Mouse (Mus musculus) brain, adult 2 months (tissue): ENCODE measurements at regions not wholly inside any gene's neighbourhood (a gene's known extent, or its start where the extent isn't known, plus 50 kb on each side); places are given as distances from the start of the nearest gene placed in this dataset.
"Not testable (repeated sequence)": the region's sequence is repeated elsewhere in the genome, so short reads cannot be mapped to it uniquely, and the experiment has no call there.

Experiments used
- DNase-seq: peaks from one replicate; pipeline ENCODE4 v3.0.0; 2011; ENCODE audit warnings: low read depth, low spot score

DNA sequence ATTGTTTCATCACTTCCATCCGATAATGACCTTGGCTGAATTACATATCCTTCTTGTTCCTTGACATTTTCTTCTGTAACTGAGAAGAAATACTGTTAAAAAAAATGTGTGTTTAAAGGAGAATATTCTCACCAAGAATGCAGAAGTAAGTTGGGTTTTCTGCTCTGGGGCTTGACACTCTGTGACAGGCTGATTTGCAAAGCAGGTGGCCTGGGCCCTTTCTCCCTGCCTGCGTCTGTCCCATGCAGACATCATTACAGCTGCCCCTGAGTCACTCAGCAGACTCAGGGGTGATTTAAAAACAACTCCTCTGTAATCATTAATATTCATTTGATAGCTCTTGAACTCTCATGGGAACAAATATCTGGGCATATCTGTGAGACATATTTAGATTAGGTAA is 229.4 kb upstream of the Synpr start:
- no peak for DNase-seq

DNA sequence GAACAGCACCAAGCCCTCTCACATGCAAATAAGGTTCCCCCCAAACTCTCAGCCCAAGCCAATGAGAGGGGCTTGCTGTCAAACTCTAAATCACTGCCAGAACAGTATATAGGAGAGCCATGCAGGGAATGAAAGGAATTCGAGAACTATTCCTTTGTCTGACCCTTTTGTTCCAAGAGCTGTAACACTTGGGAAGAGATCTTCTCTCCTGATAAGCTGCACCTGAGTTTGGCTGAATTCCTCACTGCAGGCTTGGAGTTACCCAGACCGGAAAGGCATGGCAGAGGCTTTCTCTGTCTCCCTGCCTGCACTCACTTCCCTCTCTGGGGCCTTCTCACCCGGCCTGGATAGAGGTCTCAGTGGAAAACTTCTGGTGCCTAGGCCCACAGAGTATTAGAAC is 219.7 kb upstream of the Cadps start:
- DNase-seq, result not testable (repeated sequence)

DNA sequence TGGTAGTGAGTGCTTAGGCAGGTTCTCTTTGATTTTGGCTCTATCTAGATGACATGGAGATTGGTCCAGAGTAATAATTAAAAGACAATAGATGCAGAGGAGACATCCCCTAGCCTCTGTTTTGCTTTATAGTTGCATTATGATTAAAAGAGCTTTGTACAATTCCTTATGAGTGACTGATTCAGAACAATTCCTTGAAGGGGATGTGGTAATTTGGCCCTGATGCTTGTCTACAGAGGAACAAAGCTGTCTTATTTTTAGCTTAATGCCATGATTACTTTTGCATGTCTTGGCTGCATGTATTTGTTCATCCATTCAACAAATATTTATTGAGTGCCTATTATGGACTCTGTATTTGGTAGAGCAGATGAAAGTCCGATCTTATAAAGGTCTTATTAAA is 218.9 kb upstream of the Cadps start:
- no peak for DNase-seq

DNA sequence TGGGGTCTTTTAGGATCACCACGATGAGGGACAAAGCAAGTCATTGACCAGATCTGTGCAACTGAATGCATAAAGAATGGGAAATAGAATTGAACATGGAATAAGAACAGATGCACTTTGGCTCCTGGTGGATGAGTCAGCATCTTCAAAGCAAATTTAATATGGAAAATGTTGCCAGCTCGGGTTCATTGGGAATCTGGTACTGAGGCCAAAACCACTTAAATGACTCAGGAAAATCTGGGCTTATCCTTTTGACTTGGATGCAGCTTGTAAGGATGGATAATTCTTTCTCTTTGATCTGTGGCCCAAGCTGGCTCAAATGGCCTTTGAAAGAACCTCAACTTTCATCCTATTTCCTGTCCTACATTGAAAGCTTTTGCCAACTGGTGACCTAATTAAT is 217.3 kb upstream of the Cadps start:
- peak; percentile 35 for DNase-seq

DNA sequence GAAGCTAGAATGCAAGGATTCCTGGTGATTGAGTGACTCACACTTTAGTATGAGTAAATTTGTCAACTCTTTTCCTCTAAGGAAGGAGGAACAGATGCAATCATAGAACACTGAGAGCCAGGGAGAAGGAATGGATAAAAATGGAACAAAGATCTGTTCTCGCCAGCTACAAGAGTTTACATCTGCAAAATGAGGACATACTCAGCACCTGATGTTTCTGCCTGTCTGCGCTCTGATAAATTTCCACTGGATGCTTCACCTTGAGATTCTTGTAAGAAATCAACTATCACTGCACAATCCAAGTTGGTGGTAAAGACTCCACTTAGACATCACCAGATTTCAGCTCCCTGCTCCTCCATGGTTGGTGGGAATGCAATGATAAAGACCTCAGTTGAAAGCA is 214.5 kb upstream of the Cadps start:
- peak; percentile 86 for DNase-seq

DNA sequence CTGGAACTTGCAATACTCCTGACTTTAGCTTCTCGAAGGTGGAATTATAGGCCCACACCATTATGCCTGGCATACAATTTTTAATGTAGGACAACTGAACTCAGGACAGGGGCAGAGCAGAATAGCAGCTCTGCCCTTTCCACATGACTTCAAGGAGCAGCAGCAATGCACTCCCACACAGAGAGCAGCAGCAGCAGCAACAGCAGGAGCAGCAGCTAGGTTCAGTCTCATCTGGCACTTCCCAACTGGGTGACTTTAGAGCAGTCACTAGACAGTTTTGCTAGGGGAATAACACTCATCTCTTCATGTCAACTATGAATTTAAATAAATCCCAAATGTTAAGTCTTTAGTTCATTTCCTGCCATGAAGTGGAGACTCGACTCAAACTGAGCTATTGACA is 206.9 kb upstream of the Cadps start:
- no peak for DNase-seq

DNA sequence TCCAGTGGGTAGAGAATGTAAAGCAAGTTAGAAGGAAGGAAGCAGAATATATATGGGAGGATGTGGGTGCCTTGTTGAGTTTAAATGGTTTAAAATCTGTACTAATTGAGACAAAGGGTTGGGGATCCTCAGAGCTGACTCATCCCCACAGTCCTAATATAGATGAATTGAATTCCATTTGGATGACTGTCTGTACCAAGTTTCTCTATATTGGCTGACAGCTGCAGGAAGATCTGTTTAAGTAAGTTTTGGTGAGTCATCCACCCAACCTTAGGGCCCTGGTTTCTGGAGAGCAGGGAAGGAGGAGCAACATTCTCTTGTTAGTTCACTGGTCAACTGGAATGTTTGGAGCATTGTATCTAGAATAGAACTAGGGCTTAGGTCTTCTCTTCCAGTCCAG is 199.9 kb upstream of the Cadps start:
- peak; percentile 83 for DNase-seq

DNA sequence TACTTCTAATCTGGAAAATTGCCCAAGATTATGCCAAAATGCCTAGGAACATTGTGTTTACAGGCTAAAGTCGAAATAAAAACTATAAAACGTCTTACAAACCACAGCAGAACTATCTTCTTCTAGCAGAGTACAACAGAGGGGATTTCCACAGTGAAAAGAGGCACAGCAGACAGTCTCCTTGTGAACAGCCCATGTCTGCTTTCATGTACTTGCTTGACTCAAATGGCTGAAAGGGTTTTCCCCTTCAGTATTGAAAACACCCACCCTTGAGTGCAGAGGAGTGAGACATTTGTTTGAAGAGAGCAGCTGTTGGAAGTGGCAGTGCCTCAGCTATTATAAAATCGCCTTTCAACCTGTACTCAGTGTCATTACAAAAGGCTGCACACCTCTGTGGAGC is 188.2 kb upstream of the Cadps start:
- peak; percentile 29 for DNase-seq

DNA sequence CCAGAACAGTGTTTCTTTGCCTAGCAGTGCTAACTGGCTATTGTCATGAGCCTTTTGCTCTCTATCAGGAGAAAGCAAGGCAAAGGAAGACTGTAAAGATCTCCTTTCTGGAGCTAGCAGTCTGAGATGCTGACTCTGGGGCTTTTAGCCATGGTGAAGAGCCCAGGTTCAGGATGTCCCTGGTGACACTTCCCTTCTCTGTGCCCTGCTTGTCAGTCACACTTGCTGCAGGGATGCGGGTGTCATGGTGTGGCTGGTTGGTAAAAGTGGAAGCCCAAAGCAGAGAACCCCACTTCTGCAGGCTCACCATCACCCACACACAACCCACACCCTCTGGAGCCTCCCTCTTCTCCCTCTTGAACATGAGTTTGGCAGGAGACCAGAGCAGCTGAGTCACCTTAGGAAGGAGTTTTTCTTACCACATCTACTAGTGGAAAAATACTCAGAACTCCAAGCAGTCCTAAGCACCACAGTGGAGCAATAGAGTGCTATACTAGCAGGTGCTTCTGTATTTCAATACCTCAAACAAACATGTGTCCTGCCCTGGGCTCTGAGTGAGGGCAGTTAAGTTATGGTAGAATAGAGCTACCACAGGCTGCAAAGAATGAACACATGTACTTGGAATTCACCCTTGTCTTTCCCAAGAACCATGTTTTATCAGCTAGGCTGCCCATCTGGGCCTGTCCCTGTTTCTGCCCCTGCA is 178.3 kb upstream of the Cadps start:
- peak; percentile 95 for DNase-seq

DNA sequence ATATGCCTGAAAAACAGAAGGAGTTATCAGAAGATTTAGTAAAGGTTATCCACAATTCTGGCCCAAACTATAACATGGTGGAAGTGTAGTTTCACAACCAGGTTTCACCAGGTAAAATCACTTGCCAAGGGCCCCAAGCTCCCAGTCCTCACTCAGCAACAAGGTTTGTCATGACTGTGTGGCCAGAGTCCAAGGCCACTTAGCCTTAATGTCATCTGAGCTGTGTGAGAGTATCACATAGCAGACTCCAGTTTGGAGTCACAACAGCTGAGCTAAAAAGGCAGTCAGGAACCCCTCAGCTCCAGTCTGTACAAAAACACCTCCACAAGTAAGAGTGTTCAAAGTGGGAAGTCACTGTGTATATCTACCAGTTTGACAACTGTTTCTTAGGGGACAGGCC is 156.5 kb upstream of the Cadps start:
- DNase-seq, result no peak

DNA sequence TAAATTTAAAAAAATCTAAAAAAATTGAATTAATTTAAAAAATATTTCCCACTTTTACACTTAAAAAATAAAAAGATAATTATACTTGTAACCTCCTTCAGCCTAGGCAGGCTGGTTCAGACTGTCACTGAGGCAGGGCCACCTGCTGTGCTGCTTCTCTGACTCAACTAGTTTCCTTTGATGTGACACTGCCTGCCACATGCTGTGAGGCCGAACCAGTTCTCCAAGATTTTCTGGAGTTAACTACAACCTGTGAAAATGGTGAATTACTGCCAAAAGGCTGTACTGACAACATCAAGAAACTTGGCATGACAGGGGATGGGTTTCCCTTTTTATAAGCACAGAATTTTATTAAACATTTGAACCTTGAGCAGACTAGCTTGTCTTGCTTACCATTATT is 143.6 kb upstream of the Cadps start:
- no peak for DNase-seq

DNA sequence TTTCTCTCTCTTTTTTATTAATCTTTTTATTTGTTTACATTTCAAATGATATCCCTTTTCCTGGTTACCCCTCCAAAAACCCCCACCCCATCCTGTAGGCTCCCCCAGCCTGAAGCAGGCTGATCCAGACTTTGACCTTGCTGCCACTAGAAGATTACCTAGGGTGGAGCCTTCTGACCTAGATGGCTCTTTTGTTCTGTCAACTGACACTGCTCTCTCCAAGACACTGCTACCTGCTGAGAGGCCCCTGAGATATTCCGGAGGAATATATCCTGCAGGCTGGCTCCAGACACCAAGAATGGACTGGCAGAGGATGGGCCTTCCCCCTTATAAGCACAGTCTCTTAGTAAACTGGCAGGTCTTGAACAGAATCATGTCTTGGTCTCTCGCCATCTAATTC is 135.0 kb upstream of the Cadps start:
- DNase-seq, result not testable (repeated sequence)

DNA sequence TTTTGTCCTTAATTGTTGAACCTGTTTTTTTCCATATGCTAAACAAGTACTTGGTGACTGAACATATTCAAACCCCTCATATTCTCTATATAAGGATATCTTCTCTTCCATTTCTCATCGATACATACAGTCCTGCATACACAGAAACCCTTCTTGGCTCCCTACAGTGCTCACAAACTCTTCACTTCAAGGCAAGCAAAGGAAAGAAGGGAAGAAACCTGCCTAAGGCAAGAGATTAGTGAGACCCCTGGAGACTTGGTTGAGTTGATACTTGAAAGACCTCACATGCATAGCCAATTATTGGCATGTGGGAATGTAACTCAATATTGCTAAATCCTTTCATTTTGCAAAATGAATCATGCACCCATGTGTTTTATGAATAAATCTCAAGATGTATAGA is 128.0 kb upstream of the Cadps start:
- DNase-seq, result no peak

DNA sequence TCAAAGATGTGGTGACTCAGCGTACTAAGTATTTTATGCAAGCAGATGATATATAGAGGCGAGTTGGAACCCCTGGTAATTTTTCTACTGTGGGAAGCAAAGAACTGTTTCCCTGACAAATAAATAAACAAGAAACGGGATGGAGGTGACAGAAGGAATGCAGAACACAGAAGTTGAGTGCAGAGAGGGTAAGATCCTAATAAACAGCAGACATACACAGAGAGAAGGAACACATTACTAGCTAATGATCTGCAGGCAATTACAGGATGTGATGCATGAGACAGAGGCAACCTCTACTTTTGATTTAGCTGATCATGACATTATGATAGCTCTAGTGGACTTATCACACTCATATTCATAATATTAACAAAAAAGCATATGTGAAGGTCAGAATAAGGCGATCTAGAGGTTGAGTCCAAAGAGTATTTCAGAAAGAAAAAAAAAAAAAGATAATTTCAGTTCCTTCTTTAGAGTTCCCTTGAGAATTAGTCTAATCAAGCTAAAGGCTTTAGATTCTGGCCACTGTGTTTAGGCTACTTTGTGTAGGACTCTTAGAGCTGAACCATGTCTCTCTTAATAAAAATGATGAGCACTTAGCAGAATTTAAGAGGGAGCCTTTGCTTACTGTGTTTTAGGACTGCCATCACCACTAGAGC is 115.9 kb upstream of the Cadps start:
- no peak for DNase-seq

DNA sequence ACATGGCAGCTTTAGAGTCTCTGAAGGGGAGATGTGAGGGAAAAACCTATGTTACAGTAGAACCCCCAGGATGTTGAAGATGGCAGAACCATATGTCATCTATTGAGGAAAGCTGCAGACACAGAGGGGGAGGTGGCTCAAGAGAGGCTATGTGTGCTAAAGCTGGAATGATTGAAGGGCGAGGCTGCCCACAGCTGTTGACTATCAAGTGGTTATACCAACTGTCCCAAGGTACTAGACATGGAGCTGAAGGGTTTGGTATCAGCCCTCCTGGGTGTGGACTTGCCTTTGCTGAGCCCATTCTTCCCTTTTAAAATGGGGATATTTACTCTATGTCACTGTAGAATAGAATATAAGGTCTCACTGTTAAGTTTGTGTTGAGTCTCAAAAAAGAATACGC is 113.5 kb upstream of the Cadps start:
- DNase-seq, result no peak

DNA sequence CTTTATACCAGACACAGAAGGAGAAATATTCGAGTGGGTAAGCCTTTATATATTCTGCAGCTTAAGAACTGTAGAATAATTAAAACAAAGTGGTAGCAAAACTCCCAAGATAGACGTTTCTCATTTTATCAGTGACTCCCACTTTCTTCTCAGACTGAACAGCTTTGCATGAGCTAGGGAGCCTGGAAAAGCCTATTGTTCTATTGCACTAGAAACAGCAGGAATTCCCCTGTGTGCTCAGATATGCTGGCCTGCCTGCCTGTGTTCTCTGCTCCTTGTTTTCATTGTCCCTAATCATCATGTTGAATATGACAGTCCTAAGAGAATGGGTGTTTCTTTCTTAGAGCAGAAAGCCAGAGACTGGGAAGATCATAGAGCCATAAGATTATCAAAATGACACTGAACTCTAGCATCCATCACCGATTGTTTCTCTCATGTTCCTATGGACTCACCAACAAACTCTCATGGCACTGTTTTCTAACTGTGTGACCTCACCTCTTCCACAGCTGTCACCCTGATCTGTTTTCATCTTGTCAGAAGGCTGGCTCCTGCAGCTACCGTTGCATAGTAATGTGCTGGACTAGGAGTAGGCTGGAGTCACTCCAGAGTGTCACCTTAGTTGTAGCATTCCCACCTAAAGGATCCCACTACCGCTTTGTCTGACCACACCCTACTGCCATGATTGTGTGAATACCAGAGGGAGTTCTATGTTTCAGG is 108.9 kb upstream of the Cadps start:
- peak; percentile 31 for DNase-seq

DNA sequence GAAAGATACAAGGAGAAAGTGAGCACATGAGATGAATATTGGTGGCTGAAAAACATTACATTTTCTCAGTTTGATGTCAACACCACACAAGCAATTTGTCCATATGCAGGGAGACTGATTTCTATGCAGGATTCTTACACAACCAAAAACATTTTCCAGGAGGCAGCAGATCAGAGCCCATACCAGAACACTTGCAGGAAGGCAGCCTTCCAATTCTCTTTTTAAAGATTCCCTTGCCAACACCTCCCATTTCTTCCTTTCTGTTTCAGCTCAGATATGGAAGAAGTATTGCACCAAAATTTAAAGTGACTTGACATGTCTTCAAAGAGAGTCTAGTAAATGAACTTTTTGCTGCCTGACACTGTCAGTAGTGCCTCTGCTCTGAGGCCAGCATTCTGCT is 100.7 kb upstream of the Cadps start:
- DNase-seq, result peak; percentile 71

DNA sequence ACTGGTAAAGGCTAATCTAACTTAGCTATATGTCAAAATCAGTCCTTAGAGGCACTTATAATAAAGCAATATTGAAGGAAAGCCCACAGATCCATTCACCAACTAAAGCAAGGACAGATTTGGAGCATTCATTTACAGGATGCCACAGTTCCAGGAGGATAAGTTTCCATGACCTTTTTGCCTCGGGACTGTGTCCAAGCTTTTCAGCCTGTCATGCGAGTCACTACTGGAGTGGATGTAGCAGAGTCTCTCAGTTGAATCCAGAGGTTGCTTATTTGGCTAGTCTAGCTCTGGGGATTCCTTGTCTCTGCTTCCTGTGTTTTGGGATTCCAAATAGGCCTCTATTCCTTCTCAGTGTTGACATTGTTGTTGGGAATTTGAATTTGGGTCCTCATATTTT is 92.6 kb upstream of the Cadps start:
- no peak for DNase-seq

DNA sequence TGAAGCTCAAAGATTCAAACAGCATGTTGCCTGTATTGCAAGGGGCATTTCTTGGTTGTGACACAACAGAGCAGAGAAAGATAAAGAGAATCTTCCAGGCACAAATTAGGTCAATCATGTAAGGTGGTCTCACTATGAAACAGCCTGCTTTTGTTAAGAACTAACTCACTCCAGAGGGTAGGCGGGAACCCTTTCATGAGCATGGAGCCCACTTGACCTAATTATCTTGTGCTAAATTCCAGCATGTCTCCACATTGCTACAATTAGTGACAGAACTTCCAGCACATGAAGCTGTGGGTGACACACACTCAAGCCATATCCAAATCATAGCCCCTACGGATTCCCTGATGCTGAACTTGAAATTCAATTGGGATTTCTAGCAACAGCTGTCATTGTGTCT is 91.1 kb upstream of the Cadps start:
- DNase-seq, result no peak

DNA sequence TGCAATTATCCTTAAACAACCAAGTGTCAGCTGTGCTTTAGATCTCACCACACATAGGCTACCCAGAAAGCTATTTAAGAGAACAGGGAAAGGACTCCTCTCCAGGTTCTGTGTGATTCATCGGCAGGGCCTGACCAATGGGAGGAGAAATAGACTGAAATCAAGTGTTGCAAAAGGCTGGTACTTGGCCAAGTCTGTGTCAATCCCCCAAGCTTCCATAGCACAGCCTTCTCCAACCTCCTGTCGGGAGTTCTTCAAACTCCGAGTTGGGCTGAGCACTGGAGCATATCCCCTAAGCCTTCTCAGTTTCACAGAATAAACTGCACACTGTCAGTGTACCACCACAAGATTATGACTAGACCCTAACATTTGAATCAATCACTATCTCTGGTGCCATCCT is 90.5 kb upstream of the Cadps start:
- no peak for DNase-seq

DNA sequence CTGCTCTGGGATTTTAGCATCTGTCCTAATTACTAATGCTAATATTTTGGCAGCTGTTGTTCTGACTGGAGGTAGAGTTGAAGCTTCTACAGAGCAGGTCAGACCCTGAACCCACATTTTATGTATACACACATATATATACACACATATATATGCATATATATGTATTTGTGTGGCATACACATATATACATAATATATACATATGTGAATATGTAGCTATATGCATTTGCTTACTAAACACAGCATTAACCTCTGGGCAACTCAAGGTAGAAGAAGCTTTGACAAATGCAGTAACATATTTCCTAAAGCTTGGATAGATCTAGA is 54.4 kb upstream of the Cadps start:
- no peak for DNase-seq

DNA sequence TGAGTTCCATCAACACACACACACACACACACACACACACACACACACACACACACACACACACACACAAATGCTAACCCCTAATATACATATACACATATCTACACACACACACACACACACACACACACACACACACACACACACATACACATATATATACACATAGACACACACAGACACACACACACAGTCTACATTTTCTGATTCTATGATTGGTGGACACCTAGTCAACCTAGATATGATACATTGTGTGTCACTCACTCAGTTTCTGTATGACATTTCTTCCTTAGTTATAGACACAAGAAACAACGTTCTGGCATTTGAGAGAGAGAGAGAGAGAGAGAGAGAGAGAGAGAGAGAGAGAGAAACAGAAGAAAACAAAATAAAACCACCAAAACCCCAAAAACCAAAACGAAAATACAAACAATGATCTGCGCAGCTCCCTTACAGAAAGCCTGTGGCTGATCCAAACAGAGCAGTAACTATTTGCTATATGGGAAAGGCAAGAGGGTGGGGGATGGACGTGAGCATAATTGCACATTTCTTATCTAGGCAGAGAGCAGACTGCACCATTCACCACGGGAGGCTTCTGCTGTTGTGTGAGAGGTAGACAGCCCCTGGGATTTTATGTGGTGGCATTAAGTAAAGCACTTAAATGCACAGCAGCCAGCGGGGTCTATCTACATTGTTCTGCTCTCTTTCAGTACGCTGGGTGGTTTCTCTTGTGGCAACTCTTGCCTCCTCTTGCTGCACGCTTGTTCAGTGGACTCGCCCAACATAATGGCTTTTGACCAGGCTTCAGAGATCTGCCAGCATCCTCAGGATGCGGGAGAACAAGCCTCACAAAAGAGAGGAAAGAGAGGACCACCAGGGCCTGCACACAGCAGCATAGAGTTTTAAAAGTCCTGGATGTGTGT is 53.8 kb upstream of the Cadps start:
- peak; percentile 73 for DNase-seq
